Mouse (Mus musculus): ENCODE results near the gene Cyp2u1.

DNA sequence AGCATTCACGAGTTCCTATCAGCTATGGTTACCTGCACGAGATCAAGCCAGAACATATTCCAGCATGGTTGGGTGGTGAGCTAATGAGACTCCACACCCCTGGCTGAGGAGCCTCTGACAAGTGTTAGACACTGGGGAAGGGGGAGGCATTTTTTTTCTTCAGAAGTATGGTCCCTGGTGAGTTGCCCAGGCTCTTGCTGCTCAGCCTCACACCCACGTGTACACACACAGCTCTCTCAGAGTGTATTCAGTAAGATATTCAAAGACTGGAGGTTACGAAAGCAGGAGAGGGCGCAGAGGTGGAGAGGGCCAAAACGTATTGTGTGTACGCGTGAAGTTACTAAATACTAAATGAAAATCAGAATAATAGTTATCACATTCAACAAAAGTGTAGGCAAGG is 37.5 kb downstream of the Cyp2u1 start:
- no peak for TF ChIP-seq EP300 (IDR thresholded peaks at IDR 0.05; ENCODE audit: low read depth)
- TF ChIP-seq CTCF (IDR thresholded peaks at IDR 0.05; ENCODE audit: low read depth), result no peak
